Mouse (Mus musculus): ENCODE results near the gene Ceacam20. TPM values are rescaled to one million over a fixed set of nuclear protein-coding genes. Genes with fewer than 3 reads are reported as not detected.
A peak's percentile ranks its signal among the peaks of the same experiment; 100 is the strongest.
"Not testable (repeated sequence)": the region's sequence is repeated elsewhere in the genome, so short reads cannot be mapped to it uniquely, and the experiment has no call there.

The Ceacam20 gene
- not detected for total RNA-seq (2021)
- 0.03 TPM in 1 of 2 replicates, not detected in the other for polyA plus RNA-seq (2012; rRNA removed)
- long read RNA-seq = 0 reads

- DNase-seq = no peak
Measured at GRCm38 (mm10) chr7:19964985-19965579, at the start of gene Ceacam20. Ceacam20 (plus strand) TSS chr7:19965412.

GRCm38 (mm10) chr7:19920166-19920505 is 45.1 kb upstream of the Ceacam20 start:
- no peak for DNase-seq

- peak; percentile 94 for DNase-seq
Measured at GRCm38 (mm10) chr7:19920506-19921261, 44.5 kb upstream of the Ceacam20 start, which contains the start of gene Pvr. Pvr (minus strand) TSS chr7:19921160.

- no peak for DNase-seq
Measured at GRCm38 (mm10) chr7:19923354-19923753, 41.9 kb upstream of the Ceacam20 start.

- no peak for DNase-seq
Measured at GRCm38 (mm10) chr7:19923797-19924196, 41.4 kb upstream of the Ceacam20 start.

- DNase-seq = no peak
Measured at GRCm38 (mm10) chr7:19925376-19925775, 39.8 kb upstream of the Ceacam20 start.

- DNase-seq = peak; percentile 42
Measured at GRCm38 (mm10) chr7:19926849-19927480, 38.2 kb upstream of the Ceacam20 start.

- DNase-seq = no peak
Measured at GRCm38 (mm10) chr7:19928486-19928885, 36.7 kb upstream of the Ceacam20 start.

- DNase-seq = not testable (repeated sequence)
Measured at GRCm38 (mm10) chr7:19930481-19930880, 34.7 kb upstream of the Ceacam20 start.

GRCm38 (mm10) chr7:19932133-19932876 is 32.9 kb upstream of the Ceacam20 start:
- no peak for DNase-seq

- peak; percentile 75 for DNase-seq
Measured at GRCm38 (mm10) chr7:19932877-19933809, 32.1 kb upstream of the Ceacam20 start.

GRCm38 (mm10) chr7:19935171-19935751 is 30.0 kb upstream of the Ceacam20 start:
- DNase-seq = no peak

- DNase-seq = no peak
Measured at GRCm38 (mm10) chr7:19935961-19936360, 29.3 kb upstream of the Ceacam20 start.

GRCm38 (mm10) chr7:19937229-19937821 is 27.9 kb upstream of the Ceacam20 start:
- DNase-seq = no peak

- DNase-seq = peak; percentile 81
Measured at GRCm38 (mm10) chr7:19939555-19940235, 25.5 kb upstream of the Ceacam20 start.

GRCm38 (mm10) chr7:19940256-19940655 is 25.0 kb upstream of the Ceacam20 start:
- DNase-seq = no peak

GRCm38 (mm10) chr7:19944709-19945108 is 20.5 kb upstream of the Ceacam20 start:
- no peak for DNase-seq

GRCm38 (mm10) chr7:19945201-19945600 is 20.0 kb upstream of the Ceacam20 start:
- DNase-seq = no peak

- DNase-seq = no peak
Measured at GRCm38 (mm10) chr7:19945821-19946515, 19.2 kb upstream of the Ceacam20 start.

Measured in adrenal gland, adult 2 months (tissue).